Mouse (Mus musculus): ENCODE measurements around the gene Satb2.

- no peak for TF ChIP-seq CTCF (IDR thresholded peaks at IDR 0.05; ENCODE audit: control insufficient read depth, insufficient read depth, low read length)
- no peak for TF ChIP-seq POLR2A (IDR thresholded peaks at IDR 0.05; ENCODE audit: borderline replicate concordance, control insufficient read depth, low read depth, low read length)
Observed at GRCm38 (mm10) chr1:56844551-56845330, 133.7 kb downstream of the Satb2 start.
